Mouse (Mus musculus) midbrain, embryonic 16.5 days (tissue): ENCODE results near the gene Ercc1. TPM values are rescaled to one million over a fixed set of nuclear protein-coding genes. Genes with fewer than 3 reads are reported as not detected.

Source experiments
- ATAC-seq: fragments of 200-750 bp; cut with Nextera tagmentation; 2 replicates; pipeline ENCODE4 v1.8.0; 2017; ENCODE audit warnings: moderate TSS enrichment
- H3K27ac ChIP-seq: fragments of 300-500 bp; sonication (generic); 2 replicates; pipeline ENCODE4 v1.5.1; 2014; ENCODE audit warnings: mild to moderate bottlenecking, low read length, mixed read lengths
- H3K27me3 ChIP-seq: fragments of 300-500 bp; sonication (generic); 2 replicates; pipeline ENCODE4 v1.6.1; 2014; ENCODE audit warnings: low read depth, low read length, mixed read lengths; ENCODE audit not compliant: control insufficient read depth, insufficient read depth
- H3K36me3 ChIP-seq: fragments of 300-500 bp; sonication (generic); 2 replicates; pipeline ENCODE4 v1.6.1; 2014; ENCODE audit warnings: mild to moderate bottlenecking, low read length, moderate library complexity, mixed read lengths; ENCODE audit not compliant: control insufficient read depth, insufficient read depth
- H3K4me1 ChIP-seq: fragments of 300-500 bp; sonication (generic); 2 replicates; pipeline ENCODE4 v1.6.1; 2014; ENCODE audit warnings: mild to moderate bottlenecking, low read length, mixed read lengths; ENCODE audit not compliant: control insufficient read depth, insufficient read depth
- H3K4me2 ChIP-seq: fragments of 300-500 bp; sonication (generic); 2 replicates; pipeline ENCODE4 v1.6.1; 2014; ENCODE audit warnings: mild to moderate bottlenecking, low read length, mixed read lengths
- H3K4me3 ChIP-seq: fragments of 300-500 bp; sonication (generic); 2 replicates; pipeline ENCODE4 v1.5.1; 2014; ENCODE audit warnings: low read depth, mild to moderate bottlenecking, low read length, moderate library complexity, mixed read lengths
- H3K9ac ChIP-seq: fragments of 300-500 bp; sonication (generic); 2 replicates; pipeline ENCODE4 v1.6.1; 2014; ENCODE audit warnings: low read depth, low read length, mixed read lengths
- H3K9me3 ChIP-seq: fragments of 300-500 bp; sonication (generic); replicated peaks from 2 replicates; pipeline ENCODE4 v1.6.1; 2014; ENCODE audit warnings: mild to moderate bottlenecking, low read length, mixed read lengths; ENCODE audit not compliant: control insufficient read depth, poor library complexity, severe bottlenecking
- WGBS: fragments of 180-500 bp; shearing (Covaris S2); extraction: QIAGEN DNeasy Blood & Tissue Kit; methylation state at CpG from one replicate; pipeline ENCODE4 v1.1.7; 2014; 5-methylcytosine and 5-hydroxymethylcytosine counted together
- polyA plus RNA-seq: library from polyadenylated mRNA; unstranded; fragments of >200 nt; fragmentation: Nextera tagmentation; extraction: Ambion mirVana; gene quantifications from 2 replicates; pipeline ENCODE4 v1.2.1, GENCODE M21; 2015

Ercc1 gene
- polyA plus RNA-seq, 1 experiment from 2014 or later, result 82.4 TPM

DNA sequence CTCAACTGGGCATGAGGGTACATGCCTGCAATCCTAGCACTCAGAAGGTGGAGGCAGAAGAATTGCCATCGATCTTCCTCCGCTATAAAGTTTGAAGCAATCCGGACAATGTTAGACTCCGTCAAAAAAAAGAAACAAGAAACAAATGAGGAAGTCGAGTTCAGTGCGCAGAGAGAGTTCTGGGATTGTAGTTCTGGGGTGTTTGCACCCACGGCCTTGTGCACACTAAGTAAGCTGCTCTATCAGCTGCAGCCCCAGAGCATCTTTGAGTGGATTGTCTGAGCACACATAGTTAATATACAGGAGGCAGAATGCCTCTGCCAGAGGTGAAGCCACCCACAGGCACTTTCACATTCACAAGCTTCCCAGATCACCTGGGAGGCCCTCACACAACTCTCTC lies 25.9 kb upstream of the Ercc1 start:
- Histone ChIP-seq H3K36me3 (no peaks in the 10 kb centered on the region), H3K4me2 (no peak overlapping the region), H3K4me3 (no peak overlapping the region), H3K9me3 (no peaks in the 10 kb centered on the region), H3K4me1 (peaks cover 12% of the 10 kb centered on the region), H3K27me3 (peaks cover 4% of the 10 kb centered on the region; the same call in 1 of the 2 replicates), H3K27ac (no peak overlapping the region), H3K9ac (no peak overlapping the region)
- 78% methylated on average over 7 of the region's 7 CpGs for WGBS
- no peak for ATAC-seq

DNA sequence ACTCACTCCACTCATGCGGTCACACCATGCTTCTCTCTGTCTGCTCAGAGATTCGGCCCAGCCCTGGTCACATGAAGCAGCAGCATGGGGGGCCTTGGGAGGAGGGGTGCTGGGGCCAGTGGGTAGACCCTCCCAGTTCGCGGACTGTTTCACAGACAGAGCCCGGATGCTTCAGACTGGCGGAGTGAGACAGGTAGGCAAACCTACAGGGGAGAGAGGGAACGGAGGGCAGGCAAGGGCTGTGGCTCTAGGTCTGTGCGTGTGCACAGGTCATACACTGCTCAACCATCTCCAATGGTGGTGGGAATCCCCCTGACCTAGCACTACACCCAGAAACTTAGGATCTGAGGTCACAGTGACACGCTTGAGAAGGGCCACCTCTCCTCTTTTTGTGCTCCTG lies 25.1 kb upstream of the Ercc1 start:
- Histone ChIP-seq H3K27me3 (peaks cover 2% of the 10 kb centered on the region; the same call in 1 of the 2 replicates), H3K4me2 (peak overlapping the region; percentile 80), H3K4me1 (peaks cover 12% of the 10 kb centered on the region), H3K27ac (peak overlapping the region; percentile 63), H3K4me3 (peak overlapping the region; percentile 60), H3K9me3 (no peaks in the 10 kb centered on the region), H3K36me3 (no peaks in the 10 kb centered on the region), H3K9ac (peak overlapping the region; percentile 74)
- 11% methylated on average over 9 of the region's 9 CpGs for WGBS
- peak; percentile 78 for ATAC-seq

- Histone ChIP-seq H3K9ac (peak overlapping the region; percentile 74), H3K27me3 (peaks cover 2% of the 10 kb centered on the region; the same call in 1 of the 2 replicates), H3K9me3 (no peaks in the 10 kb centered on the region), H3K4me2 (peak overlapping the region; percentile 80), H3K4me1 (peaks cover 12% of the 10 kb centered on the region), H3K27ac (peak overlapping the region; percentile 63), H3K4me3 (peak overlapping the region; percentile 60), H3K36me3 (no peaks in the 10 kb centered on the region)
- under 1% methylated on average over 38 of the region's 41 CpGs for WGBS
- ATAC-seq, result peak; percentile 94
Observed at GRCm38 (mm10) chr7:19319906-19320305, 24.7 kb upstream of the Ercc1 start.

GRCm38 (mm10) chr7:19320637-19321036 lies 23.9 kb upstream of the Ercc1 start:
- H3K27me3 ChIP-seq, result peaks cover 2% of the 10 kb centered on the region; the same call in 1 of the 2 replicates
- ATAC-seq, result no peak
- peak overlapping the region; percentile 53; the same call in 1 of the 2 replicates for H3K27ac ChIP-seq
- 41% methylated on average over 7 of the region's 7 CpGs for WGBS
- H3K4me2 ChIP-seq, result peak overlapping the region; percentile 80
- peaks cover 12% of the 10 kb centered on the region for H3K4me1 ChIP-seq
- no peaks in the 10 kb centered on the region for H3K9me3 ChIP-seq
- peak overlapping the region; percentile 50; the same call in 1 of the 2 replicates for H3K9ac ChIP-seq
- H3K36me3 ChIP-seq, result no peaks in the 10 kb centered on the region
- H3K4me3 ChIP-seq, result peak overlapping the region; percentile 60; the same call in 1 of the 2 replicates

GRCm38 (mm10) chr7:19321464-19321863 lies 23.1 kb upstream of the Ercc1 start:
- 74% methylated on average over 5 of the region's 5 CpGs for WGBS
- H3K9me3 ChIP-seq, result no peaks in the 10 kb centered on the region
- H3K36me3 ChIP-seq, result no peaks in the 10 kb centered on the region
- ATAC-seq, result no peak
- H3K4me1 ChIP-seq, result peaks cover 15% of the 10 kb centered on the region
- H3K4me2 ChIP-seq, result no peak overlapping the region
- no peak overlapping the region for H3K9ac ChIP-seq
- H3K27ac ChIP-seq, result no peak overlapping the region
- peaks cover 2% of the 10 kb centered on the region; the same call in 1 of the 2 replicates for H3K27me3 ChIP-seq
- no peak overlapping the region for H3K4me3 ChIP-seq

- WGBS, result 63% methylated on average over 9 of the region's 9 CpGs
- Histone ChIP-seq H3K4me1 (peaks cover 26% of the 10 kb centered on the region), H3K27me3 (peaks cover 2% of the 10 kb centered on the region; the same call in 1 of the 2 replicates), H3K4me3 (no peak overlapping the region), H3K9ac (no peak overlapping the region), H3K36me3 (no peaks in the 10 kb centered on the region), H3K9me3 (no peaks in the 10 kb centered on the region), H3K27ac (no peak overlapping the region), H3K4me2 (no peak overlapping the region)
- no peak for ATAC-seq
Observed at GRCm38 (mm10) chr7:19322489-19322888, 22.1 kb upstream of the Ercc1 start.

DNA sequence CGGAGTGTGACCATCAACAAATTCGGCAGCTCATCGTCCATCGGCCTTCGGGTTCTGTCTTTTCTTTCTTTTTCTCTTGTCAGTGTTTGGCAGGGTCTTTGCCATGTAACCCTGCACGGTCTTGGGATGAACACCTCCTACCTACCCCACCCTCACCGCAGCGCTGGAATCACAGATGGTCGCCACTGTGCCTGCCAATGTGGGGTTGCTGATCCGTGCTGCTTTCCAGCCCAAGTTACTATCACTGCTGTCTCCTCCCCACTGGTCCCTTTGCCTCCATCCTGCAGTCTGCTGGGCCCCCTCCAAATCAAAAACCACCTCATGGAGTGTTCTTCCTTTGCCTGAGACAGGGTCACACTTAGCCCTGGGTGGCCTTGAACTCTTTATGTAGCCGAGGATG lies 20.4 kb upstream of the Ercc1 start:
- Histone ChIP-seq H3K36me3 (no peaks in the 10 kb centered on the region), H3K4me2 (no peak overlapping the region), H3K4me3 (no peak overlapping the region), H3K27me3 (no peaks in the 10 kb centered on the region), H3K4me1 (peaks cover 27% of the 10 kb centered on the region), H3K9ac (no peak overlapping the region), H3K27ac (no peak overlapping the region), H3K9me3 (no peaks in the 10 kb centered on the region)
- no peak for ATAC-seq
- WGBS, result 84% methylated on average over 11 of the region's 11 CpGs

GRCm38 (mm10) chr7:19325262-19326199 lies 19.0 kb upstream of the Ercc1 start:
- no peaks in the 10 kb centered on the region for H3K27me3 ChIP-seq
- no peak overlapping the region for H3K9ac ChIP-seq
- H3K27ac ChIP-seq, result no peak overlapping the region
- no peak overlapping the region for H3K4me2 ChIP-seq
- WGBS, result 77% methylated on average over 21 of the region's 21 CpGs
- H3K4me3 ChIP-seq, result no peak overlapping the region
- H3K4me1 ChIP-seq, result peaks cover 20% of the 10 kb centered on the region
- H3K9me3 ChIP-seq, result no peaks in the 10 kb centered on the region
- H3K36me3 ChIP-seq, result no peaks in the 10 kb centered on the region
- no peak for ATAC-seq

DNA sequence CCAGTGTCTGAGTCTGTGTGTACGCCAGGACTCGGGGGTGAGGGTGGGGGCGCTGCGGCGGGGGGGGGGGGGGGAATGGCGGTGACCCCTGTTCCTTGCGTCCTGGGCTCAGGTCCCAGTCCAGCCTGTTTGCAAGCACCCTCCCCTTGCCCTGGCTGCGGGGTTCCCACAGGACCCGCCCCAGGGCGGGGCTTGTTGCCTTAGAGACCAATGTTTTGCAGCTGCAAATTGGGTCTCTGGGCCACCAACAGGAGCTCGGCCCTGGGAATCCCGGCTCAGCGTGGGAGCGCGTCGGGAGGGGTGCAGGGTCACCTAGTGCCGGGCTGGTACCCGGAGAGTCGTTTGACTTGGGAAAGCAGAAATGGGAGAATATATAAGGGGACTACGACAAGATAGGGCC lies 18.2 kb upstream of the Ercc1 start:
- H3K9ac ChIP-seq, result no peak overlapping the region

More for the DNA sequence above, 18.2 kb upstream of the Ercc1 start:
- Histone ChIP-seq H3K9me3 (no peaks in the 10 kb centered on the region), H3K27ac (peak overlapping the region; percentile 14; the same call in 1 of the 2 replicates), H3K4me3 (peak overlapping the region; percentile 45), H3K4me1 (peaks cover 15% of the 10 kb centered on the region), H3K27me3 (no peaks in the 10 kb centered on the region), H3K4me2 (peak overlapping the region; percentile 80), H3K36me3 (no peaks in the 10 kb centered on the region)
- 1% methylated on average over 19 of the region's 20 CpGs for WGBS
- peak; percentile 29 for ATAC-seq
